Comparison of ENCODE assay signal across 17 mouse cellular contexts in genomic region chr2:131118968-131119574, GRCm38 (mm10). TPM values are rescaled to one million over a fixed set of nuclear protein-coding genes. Genes with fewer than 3 reads are reported as not detected.
"Had no signal": no experiment of that assay in that cellular context is flagged by ENCODE, and none has a peak within 500 bp of the region (broad histone marks: within the 10 kb centered on the region; RNA-seq: fewer than 3 reads in every experiment).

No protein-coding gene starts in this region.

- H3K4me1 ChIP-seq: limb, embryonic 15.5 days; midbrain, embryonic 10.5 days had no signal

- H3K4me3 ChIP-seq: limb, embryonic 15.5 days; liver, embryonic 12.5 days; midbrain, embryonic 10.5 days had no signal

- H3K27me3 ChIP-seq: limb, embryonic 15.5 days had no signal

- H3K4me2 ChIP-seq: limb, embryonic 15.5 days; liver, embryonic 12.5 days; lung, embryonic 14.5 days had no signal

- ATAC-seq: hindbrain, postnatal 0 days; liver, embryonic 12.5 days; midbrain, embryonic 16.5 days had no signal

- H3K27ac ChIP-seq: hindbrain, postnatal 0 days; limb, embryonic 15.5 days; liver, embryonic 12.5 days; midbrain, embryonic 10.5 days had no signal

- H3K9me3 ChIP-seq: limb, embryonic 15.5 days; liver, embryonic 12.5 days; midbrain, embryonic 10.5 days had no signal

- H3K9ac ChIP-seq: limb, embryonic 15.5 days; liver, embryonic 12.5 days; lung, embryonic 14.5 days had no signal

- DNase-seq: kidney, postnatal 14 days; layer of hippocampus, postnatal 36 days; lung, embryonic 14.5 days; lung, postnatal 10 days; right cerebral cortex, postnatal 14 days; thymus, postnatal 36 days had no signal

- H3K36me3 ChIP-seq: limb, embryonic 15.5 days; liver, embryonic 12.5 days; midbrain, embryonic 10.5 days had no signal

RNA-seq across cellular contexts. Expression of gene Gm11037, which starts 14.2 kb away (rescaled TPM):
- polyA plus RNA-seq: hindbrain, postnatal 0 days; intestine, embryonic 14.5 days; limb, embryonic 11.5 days; limb, embryonic 15.5 days; liver, embryonic 12.5 days; liver, embryonic 16.5 days; lung, embryonic 14.5 days; midbrain, embryonic 10.5 days; midbrain, embryonic 16.5 days; neural tube, embryonic 14.5 days; spleen, adult 2 months; thymus, postnatal 0 days had no signal
